Mouse (Mus musculus): ENCODE results near the gene Kazn. TPM values are rescaled to one million over a fixed set of nuclear protein-coding genes. Genes with fewer than 3 reads are reported as not detected.

Gene Kazn
- total and polyA plus RNA-seq, 3 experiments: 0.11 TPM; not detected in 2

- H3K36me3 ChIP-seq (replicated peaks): no peaks in the 10 kb centered on the region
- ATAC-seq (ENCODE audit: extremely low read depth, insufficient number of reproducible peaks, low FRiP score, poor library complexity, severe bottlenecking) (no peak), DNase-seq (ENCODE audit: low spot score) (no peak)
- H3K27me3 ChIP-seq (ENCODE audit: insufficient read depth, low read length): no peaks in the 10 kb centered on the region; the same call in 1 of the 2 replicates
- no peak overlapping the region for H3K4me3 ChIP-seq (ENCODE audit: low read depth, low read length)
- TF ChIP-seq GATA2 (IDR thresholded peaks at IDR 0.05; ENCODE audit: borderline replicate concordance, low read depth, low read length): no peak
- no peak for TF ChIP-seq TAL1 (conservative IDR thresholded peaks at IDR 0.05; ENCODE audit: low read depth, low read length)
- TF ChIP-seq POLR2AphosphoS5 (IDR thresholded peaks at IDR 0.05; ENCODE audit: insufficient replicate concordance, low read depth, low read length): no peak
- no peak for TF ChIP-seq GATA1 (IDR thresholded peaks at IDR 0.05; ENCODE audit: borderline replicate concordance, low read length)
- TF ChIP-seq CTCF (IDR thresholded peaks at IDR 0.05; ENCODE audit: low read depth, low read length): no peak
- peaks cover 84% of the 10 kb centered on the region for H3K9me3 ChIP-seq (replicated peaks)
- H3K4me1 ChIP-seq (ENCODE audit: insufficient read depth, low read depth, low read length): no peaks in the 10 kb centered on the region
Measured at GRCm38 (mm10) chr4:142053661-142054448, 185.3 kb downstream of the Kazn start.

GRCm38 (mm10) chr4:142053261-142053660, 185.9 kb downstream of the Kazn start:
- DNase-seq (ENCODE audit: low spot score) (no peak), ATAC-seq (ENCODE audit: extremely low read depth, insufficient number of reproducible peaks, low FRiP score, poor library complexity, severe bottlenecking) (no peak)
- Histone ChIP-seq H3K27me3 (ENCODE audit: insufficient read depth, low read length) (no peaks in the 10 kb centered on the region; the same call in 1 of the 2 replicates), H3K4me1 (ENCODE audit: insufficient read depth, low read depth, low read length) (no peaks in the 10 kb centered on the region), H3K9me3 (replicated peaks) (peaks cover 86% of the 10 kb centered on the region), H3K36me3 (replicated peaks) (no peaks in the 10 kb centered on the region), H3K4me3 (ENCODE audit: low read depth, low read length) (no peak overlapping the region)
- TF ChIP-seq POLR2AphosphoS5 (IDR thresholded peaks at IDR 0.05; ENCODE audit: insufficient replicate concordance, low read depth, low read length): no peak
- no peak for TF ChIP-seq GATA1 (IDR thresholded peaks at IDR 0.05; ENCODE audit: borderline replicate concordance, low read length)
- TF ChIP-seq CTCF (IDR thresholded peaks at IDR 0.05; ENCODE audit: low read depth, low read length): no peak
- no peak for TF ChIP-seq GATA2 (IDR thresholded peaks at IDR 0.05; ENCODE audit: borderline replicate concordance, low read depth, low read length)
- TF ChIP-seq TAL1 (conservative IDR thresholded peaks at IDR 0.05; ENCODE audit: low read depth, low read length): no peak

- H3K9me3 ChIP-seq (replicated peaks): peaks cover 87% of the 10 kb centered on the region
- no peak overlapping the region for H3K4me3 ChIP-seq (ENCODE audit: low read depth, low read length)
- no peaks in the 10 kb centered on the region for H3K4me1 ChIP-seq (ENCODE audit: insufficient read depth, low read depth, low read length)
- ATAC-seq (ENCODE audit: extremely low read depth, insufficient number of reproducible peaks, low FRiP score, poor library complexity, severe bottlenecking) (no peak), DNase-seq (ENCODE audit: low spot score) (no peak)
- H3K36me3 ChIP-seq (replicated peaks): no peaks in the 10 kb centered on the region
- H3K27me3 ChIP-seq (ENCODE audit: insufficient read depth, low read length): no peaks in the 10 kb centered on the region
- TF ChIP-seq TAL1 (conservative IDR thresholded peaks at IDR 0.05; ENCODE audit: low read depth, low read length) (no peak), POLR2AphosphoS5 (IDR thresholded peaks at IDR 0.05; ENCODE audit: insufficient replicate concordance, low read depth, low read length) (no peak), GATA2 (IDR thresholded peaks at IDR 0.05; ENCODE audit: borderline replicate concordance, low read depth, low read length) (no peak), CTCF (IDR thresholded peaks at IDR 0.05; ENCODE audit: low read depth, low read length) (no peak), GATA1 (IDR thresholded peaks at IDR 0.05; ENCODE audit: borderline replicate concordance, low read length) (no peak)
Measured at GRCm38 (mm10) chr4:142052391-142053132, 186.6 kb downstream of the Kazn start.

Other genes starting within 250 kb of the Kazn start
- not detected in 2 replicates for gene Fhad1, start 224.3 kb downstream of the Kazn start, total RNA-seq (2014; fragmentation: Nextera tagmentation)
- gene Fhad1, start 224.3 kb downstream of the Kazn start, total RNA-seq (2017): 0.11 TPM in 1 of 2 replicates, not detected in the other
- not detected in 2 replicates for gene Fhad1, start 224.3 kb downstream of the Kazn start, polyA plus RNA-seq (2012)
- not detected in 2 replicates for gene Tmem51, start 155.1 kb downstream of the Kazn start, total RNA-seq (2014; fragmentation: Nextera tagmentation)
- gene Tmem51, start 155.1 kb downstream of the Kazn start, total RNA-seq (2017): 0.05 TPM in 1 of 2 replicates, not detected in the other
- not detected in 2 replicates for gene Tmem51, start 155.1 kb downstream of the Kazn start, polyA plus RNA-seq (2012)

All from G1E (cell line).